Mouse (Mus musculus): ENCODE data around the gene Bcor.

The Bcor gene

DNA sequence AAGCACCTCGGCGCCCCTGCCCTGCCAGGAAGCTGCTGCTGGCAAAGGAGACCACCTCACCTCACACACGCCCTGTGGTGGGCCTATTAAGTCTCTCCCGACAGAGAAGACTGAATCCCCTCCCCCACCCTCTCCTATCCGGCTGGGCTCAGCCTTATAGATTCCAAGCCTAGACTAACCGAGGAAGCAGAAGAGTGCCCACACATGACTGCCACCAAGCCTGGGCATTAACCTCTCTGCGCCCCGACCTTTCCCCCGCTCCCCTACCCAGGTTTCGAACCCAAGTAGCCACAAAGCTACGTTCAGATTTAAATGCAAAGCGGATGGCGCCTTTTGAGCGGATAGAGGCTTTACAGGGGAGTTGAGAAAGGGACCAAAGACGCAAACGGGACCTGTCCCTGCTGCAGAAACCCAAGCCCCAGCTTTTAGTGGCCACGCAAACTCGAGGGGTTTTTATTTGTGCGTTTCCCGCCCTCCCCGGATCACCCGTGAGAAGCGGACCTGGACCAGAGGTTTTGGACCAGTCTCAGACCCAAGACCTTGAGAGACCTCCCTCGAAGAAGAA is 33.0 kb downstream of the Bcor start:
- no peak for DNase-seq (ENCODE audit: low read depth, low spot score)

DNA sequence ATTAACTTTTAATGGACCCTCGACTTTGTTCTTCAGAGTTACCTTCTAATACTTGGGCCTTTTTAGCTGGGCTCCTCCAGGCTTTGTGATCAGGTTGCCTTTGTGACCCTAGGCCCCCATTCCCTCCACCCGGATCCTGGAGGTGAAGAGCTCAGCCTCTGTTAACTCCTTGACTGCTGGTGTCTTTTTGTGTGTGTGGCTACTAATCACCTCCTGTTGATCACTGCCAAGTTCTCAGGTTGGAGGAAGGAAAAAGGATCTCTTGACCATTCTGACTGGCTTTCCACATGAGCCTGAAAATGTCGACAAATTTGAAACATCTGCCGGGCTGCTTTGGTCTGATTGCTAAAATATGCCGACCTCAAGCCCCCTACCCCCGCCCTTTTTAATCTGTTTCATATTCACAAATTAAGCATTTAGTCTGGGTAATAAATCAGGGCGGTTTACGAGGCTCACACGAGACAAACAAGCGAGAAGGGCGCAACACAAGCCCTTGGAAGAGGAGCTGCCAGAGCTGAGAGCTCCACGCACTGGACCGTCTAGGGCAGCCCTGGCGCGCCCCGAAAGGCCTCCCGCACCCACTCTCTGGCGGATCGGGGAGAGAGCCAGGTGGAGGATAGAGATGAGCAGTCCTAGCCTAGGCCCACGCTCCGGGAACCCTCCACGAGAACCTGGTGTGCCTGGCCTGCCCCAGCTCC is 33.6 kb downstream of the Bcor start:
- DNase-seq (ENCODE audit: low read depth, low spot score), result no peak

DNA sequence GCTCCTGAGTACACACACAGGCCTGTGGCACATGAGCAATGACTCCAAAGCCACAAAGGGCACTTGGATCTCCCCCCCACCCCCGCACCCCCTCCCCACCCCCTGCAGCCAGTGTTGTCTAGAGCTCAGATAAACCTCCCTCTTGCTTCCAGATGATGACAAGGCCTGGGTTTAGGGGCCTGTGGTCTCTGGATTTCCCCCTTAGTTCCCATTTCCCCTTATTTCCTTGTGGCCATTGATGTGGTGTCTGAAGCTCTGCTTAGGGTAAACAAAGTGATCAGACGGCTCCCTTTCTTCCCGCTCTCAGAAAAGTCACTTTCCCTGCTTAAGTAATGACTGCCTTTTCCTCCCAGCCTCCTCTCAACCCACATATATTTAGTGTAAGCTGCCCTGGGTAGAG is 35.6 kb downstream of the Bcor start:
- no peak for DNase-seq (ENCODE audit: low read depth, low spot score)

DNA sequence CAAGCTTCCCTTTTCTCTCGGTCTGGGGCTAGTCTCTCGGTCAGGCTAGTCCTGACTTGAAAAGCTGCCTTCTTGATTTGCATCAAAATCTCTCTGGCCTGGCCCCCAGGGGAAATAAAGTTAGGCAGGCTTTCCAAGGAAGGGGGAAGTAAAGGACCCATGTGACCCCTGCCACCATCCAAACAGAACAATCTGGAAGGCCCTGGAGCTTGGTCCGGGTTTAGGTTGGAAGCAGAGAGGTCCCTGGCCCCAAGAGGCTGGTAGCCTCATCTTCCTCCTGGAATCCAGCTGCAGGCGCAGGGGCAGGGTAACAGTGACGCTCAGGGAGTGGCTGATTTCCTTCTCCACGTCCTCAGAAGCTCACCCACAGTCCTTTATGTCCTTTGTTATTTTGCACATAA is 36.5 kb downstream of the Bcor start:
- no peak for DNase-seq (ENCODE audit: low read depth, low spot score)

DNA sequence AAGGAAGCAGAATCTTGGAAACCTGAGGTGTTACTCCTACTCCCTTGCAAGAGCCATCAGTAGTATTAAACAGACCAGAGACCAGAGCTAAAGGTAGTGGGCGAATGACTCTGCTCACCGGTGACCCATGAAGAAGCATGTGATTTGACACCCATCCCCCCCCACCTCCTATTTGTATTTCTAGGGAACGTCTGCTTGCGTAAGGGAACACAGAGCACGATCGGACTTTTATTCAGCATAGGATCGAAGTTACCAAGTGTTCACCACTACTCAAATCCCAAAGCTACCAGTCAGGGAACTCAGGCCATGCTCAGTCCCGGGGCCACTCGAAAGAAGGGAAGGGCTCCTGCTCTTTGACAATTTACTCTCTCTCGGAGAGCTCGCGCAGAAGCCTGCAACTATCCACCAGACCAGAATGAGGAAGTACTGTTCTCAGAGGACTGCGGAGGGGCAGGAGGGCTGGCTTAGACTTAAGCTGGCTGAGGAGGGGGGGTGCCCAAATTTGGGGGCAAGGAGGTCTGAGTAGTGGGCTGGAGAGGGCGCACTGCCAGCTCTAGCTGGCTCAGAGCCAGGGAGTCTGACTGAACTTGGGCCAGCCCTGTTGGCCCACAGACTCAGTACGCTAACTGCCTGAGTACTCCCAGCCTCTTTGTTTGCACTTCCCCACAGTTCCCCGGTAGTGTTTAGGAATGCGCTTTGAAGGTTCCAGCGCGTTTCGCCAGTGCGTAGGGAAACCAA is 37.4 kb downstream of the Bcor start:
- no peak for DNase-seq (ENCODE audit: low read depth, low spot score)

DNA sequence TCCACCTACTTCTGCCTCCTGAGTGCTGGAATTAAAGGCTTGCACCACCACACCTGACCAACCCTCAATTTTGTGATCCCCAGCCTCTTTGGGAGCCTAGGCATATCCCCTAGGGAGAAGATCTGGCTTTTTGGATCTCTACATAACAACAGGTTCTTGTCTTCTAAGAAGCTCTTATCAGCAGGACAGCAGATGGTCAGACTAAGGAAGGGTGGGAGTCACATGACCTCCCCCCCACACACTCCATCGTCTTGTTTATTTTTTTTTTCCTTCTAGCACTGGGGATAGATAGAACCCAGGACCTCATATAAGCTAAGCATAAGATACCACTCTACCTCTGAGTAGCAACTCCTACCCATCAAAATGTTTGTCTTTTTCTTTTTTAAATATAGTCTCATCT is 40.7 kb downstream of the Bcor start:
- no peak for DNase-seq (ENCODE audit: low read depth, low spot score)

DNA sequence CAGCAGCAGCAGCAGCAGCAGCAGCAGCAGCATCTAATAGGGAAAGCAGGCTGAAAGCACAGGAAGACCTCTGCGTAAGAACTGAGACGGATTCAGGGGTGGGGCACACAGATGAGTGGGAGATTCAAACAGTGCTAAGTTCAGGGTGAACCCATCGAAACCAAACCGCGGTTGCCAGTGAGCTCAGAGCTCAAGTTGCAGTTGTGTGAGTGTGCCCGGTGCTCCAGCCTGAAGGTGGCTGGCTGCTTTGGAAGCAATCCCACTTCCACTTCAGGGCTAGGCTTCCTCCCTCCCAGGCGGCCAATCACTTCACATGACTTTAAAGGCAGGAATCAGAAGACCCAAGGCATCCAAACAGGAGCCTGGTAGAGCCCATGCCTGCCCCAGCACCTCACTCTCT is 44.0 kb downstream of the Bcor start:
- DNase-seq (ENCODE audit: low read depth, low spot score), result peak; percentile 44

DNA sequence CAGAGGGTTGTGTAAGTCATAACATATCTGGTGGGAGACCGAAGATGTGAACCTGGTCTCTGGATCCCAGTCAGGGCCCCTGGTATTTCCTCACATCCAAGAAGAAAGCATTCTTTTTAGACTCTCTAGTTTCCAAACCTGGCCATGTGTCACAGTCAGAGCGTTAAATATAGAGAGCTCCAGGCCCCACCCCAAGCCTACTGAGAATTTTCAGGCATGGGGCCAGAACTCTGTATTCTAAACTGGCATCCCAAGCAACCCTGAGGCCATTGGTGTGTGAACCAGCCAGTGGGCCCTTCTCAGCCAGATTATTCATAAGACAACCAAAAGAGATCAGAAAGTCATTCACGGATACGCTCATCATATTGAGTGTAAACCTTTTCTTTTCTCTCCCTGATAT is 48.0 kb downstream of the Bcor start:
- no peak for DNase-seq (ENCODE audit: low read depth, low spot score)

DNA sequence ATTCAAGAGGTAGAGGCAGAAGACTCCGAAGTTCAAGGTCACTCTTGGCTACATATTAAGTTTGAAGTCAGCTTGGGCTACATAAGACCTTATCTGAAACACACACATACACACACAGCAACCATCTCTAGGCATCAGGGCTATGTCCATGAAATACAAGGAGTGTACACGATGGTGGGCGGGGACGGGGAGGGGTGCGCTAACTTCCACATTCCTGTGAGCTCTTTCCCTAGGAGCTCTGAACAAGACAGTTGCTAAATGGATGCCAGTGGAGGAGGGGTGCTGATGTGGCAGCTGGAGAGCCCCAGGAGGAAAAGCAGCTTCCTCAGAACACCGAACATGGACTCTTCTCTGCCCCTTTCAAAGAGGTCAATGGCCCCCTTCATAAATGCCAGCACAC is 49.6 kb downstream of the Bcor start:
- no peak for DNase-seq (ENCODE audit: low read depth, low spot score)

DNA sequence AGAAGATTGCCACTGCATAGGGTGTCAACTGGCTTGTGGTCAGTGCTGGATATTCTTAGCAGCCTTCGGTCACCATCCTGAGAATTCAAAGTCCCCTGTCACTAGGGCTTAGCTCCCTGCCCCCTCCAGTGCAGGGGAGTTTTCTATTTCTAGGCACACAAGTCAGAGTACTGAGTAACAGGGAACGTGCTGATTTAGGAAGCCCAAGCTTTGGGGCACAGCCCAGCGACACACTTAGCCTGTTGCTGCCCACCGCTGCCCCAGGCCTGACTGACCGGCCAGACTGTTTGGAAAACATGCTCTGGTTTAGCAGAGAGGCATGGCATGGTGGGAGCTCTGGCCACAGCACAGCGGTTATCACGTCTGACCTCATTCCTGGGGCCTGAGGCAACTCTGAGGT is 54.8 kb downstream of the Bcor start:
- no peak for DNase-seq (ENCODE audit: low read depth, low spot score)

DNA sequence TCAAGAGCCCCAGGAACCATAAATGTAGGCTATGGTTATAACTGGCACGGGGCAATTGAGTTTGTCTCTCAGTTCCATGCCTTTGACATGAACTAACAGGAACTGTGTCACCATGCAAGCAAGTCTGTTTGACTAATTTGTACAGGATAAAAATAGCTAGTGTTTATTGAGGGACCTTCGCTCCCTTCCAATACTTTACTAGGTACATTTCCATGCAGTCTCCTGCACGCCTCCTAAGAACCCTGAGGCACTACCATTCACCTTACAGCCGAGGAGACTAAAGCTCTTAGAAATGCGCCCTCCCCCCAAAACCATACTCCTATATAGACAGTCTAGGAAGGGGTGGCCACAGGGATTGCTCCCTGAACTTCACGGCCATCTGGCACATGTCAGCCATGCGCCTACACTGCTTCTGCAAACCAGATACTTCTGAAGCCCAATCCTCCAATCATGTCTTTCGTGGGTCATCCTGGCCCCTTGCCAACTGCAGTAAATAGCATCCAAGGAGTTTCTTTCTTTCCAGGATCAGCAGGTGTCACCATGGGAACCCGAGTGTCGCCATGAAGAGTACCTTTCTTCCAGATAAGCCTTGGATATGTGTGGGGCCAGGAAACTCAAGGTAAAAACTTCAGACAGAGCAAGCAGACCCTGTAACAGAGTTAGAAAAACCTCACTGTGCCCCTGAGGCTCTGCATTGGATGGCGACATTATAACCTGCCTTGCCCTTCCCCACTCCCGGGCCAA is 63.2 kb downstream of the Bcor start:
- no peak for DNase-seq (ENCODE audit: low read depth, low spot score)

DNA sequence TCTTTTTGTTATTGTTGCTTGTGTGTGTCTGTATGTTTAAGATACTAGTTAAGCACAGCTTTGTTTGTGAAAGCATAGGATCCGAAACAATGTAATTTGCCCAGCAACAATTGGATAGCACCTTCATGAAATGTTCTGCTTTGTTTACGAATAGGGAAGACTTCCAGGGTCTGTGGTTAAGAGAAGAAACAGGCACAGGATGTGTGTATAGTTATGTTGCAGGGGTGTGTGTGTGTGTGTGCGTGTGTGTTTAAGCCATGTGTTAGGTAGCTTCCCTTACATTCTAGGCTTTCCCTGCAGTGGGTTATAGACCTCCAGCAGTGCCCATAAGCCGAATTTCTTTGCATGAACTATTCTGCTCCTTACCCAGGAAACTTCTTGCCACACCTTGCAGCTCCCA is 66.8 kb downstream of the Bcor start:
- DNase-seq (ENCODE audit: low read depth, low spot score), result no peak

DNA sequence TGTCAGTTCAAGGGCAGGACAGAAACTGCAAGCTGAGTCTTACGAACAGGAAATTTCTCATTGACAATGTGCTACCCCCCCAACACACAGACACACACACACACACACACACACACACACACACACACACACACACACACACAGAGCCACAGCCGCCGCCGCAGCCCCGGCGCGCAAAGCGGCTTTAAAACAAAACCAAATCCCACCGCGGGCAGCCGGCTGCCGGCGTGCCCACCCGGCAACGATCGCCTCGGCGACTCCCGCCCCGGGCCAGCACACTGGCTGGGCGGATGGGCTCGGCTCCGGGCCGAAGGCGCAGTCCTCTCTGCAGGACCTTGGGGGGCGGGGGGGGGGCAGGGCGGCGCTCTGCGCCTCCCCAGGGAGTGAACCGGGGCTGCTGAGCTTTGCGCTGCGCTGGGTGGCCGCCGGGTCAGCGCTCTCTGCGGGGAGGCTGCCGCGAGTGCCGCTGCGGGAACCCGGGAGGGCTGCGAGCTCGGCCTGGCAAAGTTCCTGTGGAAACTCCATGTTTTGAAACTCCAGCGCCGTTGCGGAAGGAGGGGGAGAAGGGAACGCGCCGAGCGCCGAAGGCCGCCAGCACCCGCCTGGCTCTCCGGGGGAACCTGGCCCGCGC is 68.6 kb downstream of the Bcor start:
- no peak for DNase-seq (ENCODE audit: low read depth, low spot score)

DNA sequence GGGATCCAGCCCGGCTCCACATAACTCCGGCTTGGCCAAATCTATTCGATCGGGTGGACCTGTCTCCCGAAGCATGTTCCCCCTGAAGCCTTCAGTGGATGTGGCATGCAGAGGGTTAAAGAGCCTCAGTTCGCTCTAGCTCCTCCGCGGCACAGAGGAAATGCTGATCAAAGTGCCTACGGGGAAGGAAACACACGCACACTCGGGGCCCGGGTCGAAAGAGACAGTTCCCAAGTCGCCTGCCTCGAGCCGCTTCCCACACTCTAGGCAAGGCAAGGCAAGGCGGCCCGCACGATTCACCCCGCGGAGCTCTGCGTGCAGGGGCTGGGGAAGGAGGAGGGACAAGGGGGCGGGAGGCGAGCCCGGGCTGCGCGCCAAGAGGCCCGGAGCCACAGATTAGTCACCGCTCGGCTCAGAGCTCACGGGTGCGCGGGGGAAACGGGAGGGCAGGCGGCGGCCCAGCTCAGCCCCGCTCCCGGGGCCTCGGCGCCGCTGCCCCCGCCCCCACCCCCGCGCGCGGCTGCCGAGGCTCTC is 69.2 kb downstream of the Bcor start:
- peak; percentile 79 for DNase-seq (ENCODE audit: low read depth, low spot score)

DNA sequence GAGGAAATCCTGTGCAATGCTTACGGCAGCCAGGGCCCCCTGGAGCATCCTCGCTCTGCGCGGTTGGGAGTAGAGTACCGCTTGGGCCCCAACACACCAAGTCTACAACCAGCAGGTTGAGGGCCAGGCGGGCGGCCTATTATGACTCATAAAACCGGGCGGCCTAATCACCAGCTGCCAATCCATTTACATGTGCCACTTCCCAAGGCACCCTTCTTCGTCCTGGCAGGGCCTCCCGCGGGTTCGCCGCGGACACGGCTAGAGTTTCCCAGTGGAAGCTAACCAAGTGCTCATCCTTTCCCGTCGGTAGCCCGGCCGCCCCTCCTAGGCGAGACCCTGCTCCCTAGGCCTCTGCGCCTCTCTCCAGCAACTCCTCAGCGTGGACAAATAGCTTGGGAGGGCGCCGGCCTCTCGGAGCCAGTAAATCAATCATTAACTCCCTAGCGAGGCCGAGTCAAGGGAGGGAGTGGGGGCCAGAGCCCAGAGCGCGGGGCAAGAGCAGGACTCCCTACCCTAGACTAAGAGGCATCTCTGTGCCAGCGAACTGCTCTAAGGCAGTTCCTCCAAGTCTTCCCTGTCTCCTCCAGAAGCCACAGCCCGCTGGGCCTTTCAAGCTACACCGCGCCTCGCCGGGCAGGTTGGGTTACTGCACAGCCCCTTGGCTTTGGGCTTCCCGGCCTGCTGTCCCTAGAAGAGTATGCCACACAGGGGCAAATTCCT is 69.8 kb downstream of the Bcor start:
- peak; percentile 45 for DNase-seq (ENCODE audit: low read depth, low spot score)

DNA sequence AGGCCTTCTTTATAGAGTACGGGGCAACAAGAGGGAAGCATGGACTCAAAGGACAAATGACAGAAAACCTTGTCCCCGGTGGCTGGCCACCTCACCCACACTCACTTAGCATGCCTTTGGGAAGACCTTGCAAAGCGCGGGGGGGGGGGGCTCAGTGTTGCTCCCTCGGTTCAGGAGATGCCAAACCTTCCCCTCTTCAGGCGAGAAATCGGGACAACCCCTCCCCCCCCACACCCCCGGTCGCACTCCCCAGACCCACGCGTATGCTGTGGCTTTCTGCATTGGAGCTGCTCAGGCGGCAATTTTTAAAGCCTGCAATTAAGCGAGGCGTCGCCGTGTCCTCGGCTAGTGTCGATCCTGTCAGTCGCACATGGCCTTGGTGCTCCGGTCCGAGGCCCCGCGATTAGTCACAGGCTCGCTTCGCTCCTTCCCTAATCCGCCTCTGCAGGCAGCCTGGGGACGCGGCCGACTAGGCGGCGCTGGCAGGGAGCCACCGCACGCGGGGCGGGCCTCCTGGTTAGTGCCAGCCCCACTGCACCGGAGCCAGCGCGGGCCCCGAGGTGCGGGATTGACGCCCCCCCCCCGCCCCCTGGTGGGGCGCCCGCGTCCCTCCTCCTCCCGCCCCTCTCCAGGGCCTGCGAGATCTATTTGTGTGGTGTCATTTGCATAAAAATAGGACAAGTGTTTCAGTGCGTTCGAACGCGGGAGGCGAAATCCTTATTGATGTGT is 70.6 kb downstream of the Bcor start:
- peak; percentile 63 for DNase-seq (ENCODE audit: low read depth, low spot score)

DNA sequence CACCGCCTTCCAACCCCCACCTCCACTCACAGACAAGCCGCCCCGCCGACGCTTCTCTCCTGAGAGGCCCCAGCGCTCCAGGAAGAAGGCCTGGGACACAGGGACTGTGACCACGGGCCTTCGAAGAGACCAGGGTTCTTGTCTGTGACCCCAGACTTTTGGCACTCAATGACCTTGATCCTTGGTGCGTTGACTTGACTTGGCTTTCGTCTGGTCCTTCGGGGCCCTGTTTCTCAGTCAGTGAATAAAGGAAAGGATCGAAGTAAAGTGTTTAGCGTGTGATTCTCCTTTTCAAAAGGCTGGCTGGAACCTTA is 71.2 kb downstream of the Bcor start:
- no peak for DNase-seq (ENCODE audit: low read depth, low spot score)

DNA sequence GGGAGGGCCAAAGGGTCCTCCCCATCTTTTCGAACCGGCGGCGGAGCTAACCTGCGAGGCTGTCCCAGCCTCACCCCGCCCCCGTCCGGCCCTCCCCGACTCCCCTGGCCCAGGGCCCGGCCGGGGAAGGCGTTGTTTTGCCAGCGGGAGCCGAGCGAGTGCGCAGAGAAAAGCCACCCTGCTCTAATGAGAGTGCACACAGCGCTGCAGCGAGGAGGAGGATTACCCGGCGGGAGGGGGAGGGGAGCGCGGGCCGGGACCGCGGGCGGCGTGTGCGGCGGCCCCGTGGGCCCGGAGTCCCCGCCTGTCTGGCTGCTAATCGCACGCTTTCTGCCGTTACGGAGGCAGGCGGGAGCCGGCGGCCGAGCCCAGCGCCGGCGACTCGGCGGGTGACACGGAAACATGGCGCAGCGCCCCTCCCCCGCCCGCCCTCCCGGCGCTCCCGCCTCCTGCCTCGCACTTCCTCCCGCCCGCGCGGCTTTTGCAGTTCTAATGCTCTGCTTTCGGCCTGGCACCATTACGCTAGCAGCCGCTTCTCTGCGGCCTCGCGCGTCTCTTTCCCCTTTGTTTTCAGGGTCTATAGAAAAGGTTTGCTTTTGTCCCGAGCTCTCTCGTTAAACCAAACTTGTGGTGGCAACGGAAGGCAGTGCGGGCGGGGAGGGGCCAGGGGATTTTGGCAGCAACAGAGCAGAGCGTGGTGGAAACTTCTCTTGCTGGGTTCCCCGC is 71.7 kb downstream of the Bcor start:
- peak; percentile 89 for DNase-seq (ENCODE audit: low read depth, low spot score)

DNA sequence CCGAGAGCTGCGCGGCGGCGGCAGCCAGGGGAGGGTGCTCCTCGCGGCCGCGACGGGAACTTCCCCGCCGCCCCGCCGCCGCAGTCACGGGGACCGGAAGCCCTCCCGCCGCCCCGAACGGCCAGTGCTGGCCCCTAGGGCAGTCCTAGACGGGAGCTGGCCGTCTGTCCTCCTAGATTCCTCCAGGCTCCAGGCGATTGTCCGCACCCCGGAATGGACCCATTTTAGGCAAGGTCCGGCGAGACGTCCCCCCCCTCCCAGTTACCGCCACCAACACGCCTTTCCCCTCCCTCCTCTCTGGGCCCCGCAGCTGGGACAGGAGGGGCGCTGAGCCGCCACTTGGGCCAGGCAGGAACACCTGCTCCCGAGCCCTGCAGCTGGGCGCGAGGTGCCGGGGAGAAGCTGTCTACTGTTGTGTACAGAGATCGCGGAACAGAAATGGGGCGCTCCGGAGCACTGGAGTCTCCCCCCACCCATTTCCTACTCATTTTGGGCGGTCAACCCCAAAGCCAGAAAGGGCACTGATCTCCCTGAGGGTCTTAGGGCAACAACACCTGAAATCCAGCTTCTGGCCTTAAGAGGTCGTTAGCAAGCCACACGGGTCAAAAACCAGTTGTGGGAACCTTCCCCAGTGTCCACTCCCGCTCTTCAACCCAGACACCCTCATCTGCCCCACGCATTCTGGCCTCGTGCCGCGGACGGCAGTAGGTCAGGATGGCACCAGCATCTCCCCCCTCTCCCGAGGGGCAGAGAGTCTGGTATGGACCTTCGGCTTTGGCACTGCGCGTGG is 72.4 kb downstream of the Bcor start:
- DNase-seq (ENCODE audit: low read depth, low spot score), result peak; percentile 72

Data from CD4-positive, CD25-positive, alpha-beta regulatory T cell, adult 2 months (primary cell).